Mouse (Mus musculus) cerebellum, adult 9-10 months (tissue): ENCODE measurements around the gene Nt5e.

ENCODE experiments used
- DNase-seq: peaks from one replicate; pipeline ENCODE4 v3.0.0; 2022

Nt5e gene

GRCm38 (mm10) chr9:88346857-88347256 lies 19.9 kb downstream of the Nt5e start:
- DNase-seq = no peak

- no peak for DNase-seq
Observed at GRCm38 (mm10) chr9:88348623-88349022, 21.6 kb downstream of the Nt5e start.

- DNase-seq = no peak
Observed at GRCm38 (mm10) chr9:88350317-88350716, 23.3 kb downstream of the Nt5e start.

GRCm38 (mm10) chr9:88351163-88351562 lies 24.2 kb downstream of the Nt5e start:
- DNase-seq = no peak

- no peak for DNase-seq
Observed at GRCm38 (mm10) chr9:88352741-88353140, 25.7 kb downstream of the Nt5e start.

GRCm38 (mm10) chr9:88353459-88353858 lies 26.5 kb downstream of the Nt5e start:
- no peak for DNase-seq

GRCm38 (mm10) chr9:88357173-88357572 lies 30.2 kb downstream of the Nt5e start:
- no peak for DNase-seq

- no peak for DNase-seq
Observed at GRCm38 (mm10) chr9:88359140-88359539, 32.1 kb downstream of the Nt5e start.

GRCm38 (mm10) chr9:88361211-88361909 lies 34.4 kb downstream of the Nt5e start:
- DNase-seq = peak; percentile 14

- peak; percentile 48 for DNase-seq
Observed at GRCm38 (mm10) chr9:88362055-88362850, 35.3 kb downstream of the Nt5e start.

- peak; percentile 96 for DNase-seq
Observed at GRCm38 (mm10) chr9:88363102-88363501, 36.1 kb downstream of the Nt5e start.

GRCm38 (mm10) chr9:88366308-88366707 lies 39.3 kb downstream of the Nt5e start:
- DNase-seq = no peak

GRCm38 (mm10) chr9:88366819-88367218 lies 39.8 kb downstream of the Nt5e start:
- DNase-seq = no peak

- no peak for DNase-seq
Observed at GRCm38 (mm10) chr9:88367322-88367721, 40.3 kb downstream of the Nt5e start.

GRCm38 (mm10) chr9:88367751-88368150 lies 40.8 kb downstream of the Nt5e start:
- DNase-seq = no peak

GRCm38 (mm10) chr9:88368476-88368875 lies 41.5 kb downstream of the Nt5e start:
- DNase-seq = no peak

- no peak for DNase-seq
Observed at GRCm38 (mm10) chr9:88369666-88370065, 42.7 kb downstream of the Nt5e start.

- no peak for DNase-seq
Observed at GRCm38 (mm10) chr9:88371201-88371600, 44.2 kb downstream of the Nt5e start.

GRCm38 (mm10) chr9:88373001-88373400 lies 46.0 kb downstream of the Nt5e start:
- no peak for DNase-seq

GRCm38 (mm10) chr9:88377483-88377882 lies 50.5 kb downstream of the Nt5e start:
- no peak for DNase-seq

- no peak for DNase-seq
Observed at GRCm38 (mm10) chr9:88379057-88379456, 52.1 kb downstream of the Nt5e start.

- DNase-seq = no peak
Observed at GRCm38 (mm10) chr9:88380076-88380475, 53.1 kb downstream of the Nt5e start.

- no peak for DNase-seq
Observed at GRCm38 (mm10) chr9:88380542-88380941, 53.5 kb downstream of the Nt5e start.

- no peak for DNase-seq
Observed at GRCm38 (mm10) chr9:88388826-88389225, 61.8 kb downstream of the Nt5e start.
